Mouse (Mus musculus): ENCODE data around the gene Aaas. TPM values are rescaled to one million over a fixed set of nuclear protein-coding genes. Genes with fewer than 3 reads are reported as not detected.

Gene Aaas
- total RNA-seq (2017), result 111 and 199 TPM in 2 replicates

GRCm38 (mm10) chr15:102350138-102350941 is at the start of gene Aaas:
Gene Aaas, minus strand, starts transcription at chr15:102350771.
- ATAC-seq (replicated peaks; ENCODE audit: low read depth, poor library complexity, severe bottlenecking), result peak; percentile 88

GRCm38 (mm10) chr15:102399229-102400221 is 49.0 kb upstream of the Aaas start:
- peak; percentile 91 for ATAC-seq (replicated peaks; ENCODE audit: low read depth, poor library complexity, severe bottlenecking)

- no peak for ATAC-seq (replicated peaks; ENCODE audit: low read depth, poor library complexity, severe bottlenecking)
These were observed 48.1 kb upstream of the Aaas start for GRCm38 (mm10) chr15:102398629-102399028.

- peak; percentile 5; the same call in 1 of the 2 replicates for ATAC-seq (replicated peaks; ENCODE audit: low read depth, poor library complexity, severe bottlenecking)
These were observed 44.5 kb upstream of the Aaas start for GRCm38 (mm10) chr15:102395061-102395460.

GRCm38 (mm10) chr15:102393584-102394014 is 43.0 kb upstream of the Aaas start:
- ATAC-seq (replicated peaks; ENCODE audit: low read depth, poor library complexity, severe bottlenecking), result peak; percentile 90

GRCm38 (mm10) chr15:102392520-102392919 is 41.9 kb upstream of the Aaas start:
- no peak for ATAC-seq (replicated peaks; ENCODE audit: low read depth, poor library complexity, severe bottlenecking)

GRCm38 (mm10) chr15:102388942-102389341 is 38.4 kb upstream of the Aaas start:
- ATAC-seq (replicated peaks; ENCODE audit: low read depth, poor library complexity, severe bottlenecking), result no peak

GRCm38 (mm10) chr15:102386640-102387039 is 36.1 kb upstream of the Aaas start:
- 0 out of 2 replicates have a peak, but pooled peaks have one; percentile 32 for ATAC-seq (replicated peaks; ENCODE audit: low read depth, poor library complexity, severe bottlenecking)

GRCm38 (mm10) chr15:102383671-102384070 is 33.1 kb upstream of the Aaas start:
- no peak for ATAC-seq (replicated peaks; ENCODE audit: low read depth, poor library complexity, severe bottlenecking)

GRCm38 (mm10) chr15:102381575-102381974 is 31.0 kb upstream of the Aaas start:
- ATAC-seq (replicated peaks; ENCODE audit: low read depth, poor library complexity, severe bottlenecking), result peak; percentile 62

- ATAC-seq (replicated peaks; ENCODE audit: low read depth, poor library complexity, severe bottlenecking), result peak; percentile 62
These were observed 27.3 kb upstream of the Aaas start for GRCm38 (mm10) chr15:102377810-102378262.

- peak; percentile 55 for ATAC-seq (replicated peaks; ENCODE audit: low read depth, poor library complexity, severe bottlenecking)
These were observed 26.6 kb upstream of the Aaas start for GRCm38 (mm10) chr15:102377163-102377543.

GRCm38 (mm10) chr15:102376453-102377162 is 26.0 kb upstream of the Aaas start:
- ATAC-seq (replicated peaks; ENCODE audit: low read depth, poor library complexity, severe bottlenecking), result peak; percentile 69

- no peak for ATAC-seq (replicated peaks; ENCODE audit: low read depth, poor library complexity, severe bottlenecking)
These were observed 20.2 kb upstream of the Aaas start for GRCm38 (mm10) chr15:102370727-102371126.

GRCm38 (mm10) chr15:102369972-102370371 is 19.4 kb upstream of the Aaas start:
- no peak for ATAC-seq (replicated peaks; ENCODE audit: low read depth, poor library complexity, severe bottlenecking)

GRCm38 (mm10) chr15:102366733-102367344 is 16.3 kb upstream of the Aaas start, which contains the start of gene Sp7:
Gene Sp7, minus strand, starts transcription at chr15:102367182.
- 0 out of 2 replicates have a peak, but pooled peaks have one; percentile 12 for ATAC-seq (replicated peaks; ENCODE audit: low read depth, poor library complexity, severe bottlenecking)

GRCm38 (mm10) chr15:102366238-102366637 is 15.7 kb upstream of the Aaas start:
- no peak for ATAC-seq (replicated peaks; ENCODE audit: low read depth, poor library complexity, severe bottlenecking)

- ATAC-seq (replicated peaks; ENCODE audit: low read depth, poor library complexity, severe bottlenecking), result no peak
These were observed 14.1 kb upstream of the Aaas start for GRCm38 (mm10) chr15:102364678-102365077.

GRCm38 (mm10) chr15:102362648-102363047 is 12.1 kb upstream of the Aaas start:
- ATAC-seq (replicated peaks; ENCODE audit: low read depth, poor library complexity, severe bottlenecking), result peak; percentile 40
